Mouse (Mus musculus) liver, embryonic 14.5 days (tissue): ENCODE data around the gene Adgrl2. TPM values are rescaled to one million over a fixed set of nuclear protein-coding genes. Genes with fewer than 3 reads are reported as not detected.
A peak's percentile ranks its signal among the peaks of the same experiment; 100 is the strongest.

Experiments
- ATAC-seq: fragments of 200-750 bp; cut with Nextera tagmentation; 2 replicates; pipeline ENCODE4 v1.8.0; 2017; ENCODE audit warnings: moderate number of reproducible peaks, mild to moderate bottlenecking, moderate library complexity; ENCODE audit not compliant: insufficient read depth
- DNase-seq, 3 experiments: peaks; one replicate each; pipeline ENCODE4 v3.0.0-alpha.2; 2012 to 2013; ENCODE audit warnings: low read depth in 3 of 3, low spot score in 3 of 3
- H3K27ac ChIP-seq: fragments of 300-500 bp; sonication (generic); 2 replicates; pipeline ENCODE4 v1.5.1; 2014; ENCODE audit warnings: moderate library complexity, mild to moderate bottlenecking, control low read depth, inconsistent platforms
- H3K27me3 ChIP-seq: fragments of 300-500 bp; sonication (generic); 2 replicates; pipeline ENCODE4 v1.6.1; 2014; ENCODE audit warnings: mild to moderate bottlenecking, low read length, moderate library complexity; ENCODE audit not compliant: control insufficient read depth, insufficient read depth
- H3K36me3 ChIP-seq: fragments of 300-500 bp; sonication (generic); replicated peaks from 2 replicates; pipeline ENCODE4 v1.6.1; 2014; ENCODE audit warnings: low read depth; ENCODE audit not compliant: control insufficient read depth, insufficient read depth
- H3K4me1 ChIP-seq, 2 experiments: fragments of 200-500 bp in 1 of 2; fragments of 300-500 bp in 1 of 2; sonication (generic) in 1 of 2; replicated peaks; 2 replicates each; pipeline ENCODE4 v1.6.1; 2012 to 2014; ENCODE audit warnings: antibody characterized with exemption in 1 of 2, inconsistent platforms in 1 of 2, low read length in 1 of 2; ENCODE audit not compliant: control insufficient read depth in 2 of 2, insufficient read depth in 2 of 2
- H3K4me2 ChIP-seq: fragments of 300-500 bp; sonication (generic); 2 replicates; pipeline ENCODE4 v1.6.1; 2014; ENCODE audit warnings: low read depth, mild to moderate bottlenecking, control low read depth, moderate library complexity
- H3K4me3 ChIP-seq, 2 experiments: fragments of 200-500 bp in 1 of 2; fragments of 300-500 bp in 1 of 2; sonication (generic) in 1 of 2; 2 replicates each; pipeline ENCODE4 v1.5.1; 2012 to 2014; ENCODE audit warnings: low read depth in 2 of 2, low read length in 2 of 2, mild to moderate bottlenecking in 2 of 2, control low read depth in 1 of 2, inconsistent platforms in 1 of 2, moderate library complexity in 1 of 2; ENCODE audit not compliant: insufficient read depth in 1 of 2
- H3K9ac ChIP-seq: fragments of 300-500 bp; sonication (generic); replicated peaks from 2 replicates; pipeline ENCODE4 v1.6.1; 2014; ENCODE audit warnings: mild to moderate bottlenecking, control low read depth, moderate library complexity
- H3K9me3 ChIP-seq: fragments of 300-500 bp; sonication (generic); 2 replicates; pipeline ENCODE4 v1.6.1; 2016; ENCODE audit warnings: low read length, mixed read lengths; ENCODE audit not compliant: control insufficient read depth
- CTCF ChIP-seq: IDR thresholded peaks from 2 replicates; pipeline ENCODE4 v1.5.1; 2016; ENCODE audit warnings: antibody characterized with exemption, low read depth, control low read depth
- EP300 ChIP-seq: IDR thresholded peaks from 2 replicates; pipeline ENCODE4 v1.6.1; 2016; ENCODE audit warnings: antibody characterized with exemption, low read depth
- WGBS: fragments of 180-500 bp; shearing (Covaris S2); extraction: QIAGEN DNeasy Blood & Tissue Kit; methylation state at CpG from one replicate; pipeline ENCODE4 v1.1.7; 2014; ENCODE audit not compliant: insufficient replicate concordance; 5-methylcytosine and 5-hydroxymethylcytosine counted together
- polyA plus RNA-seq, 2 experiments: library from polyadenylated mRNA; depleted of rRNA in 1 of 2; stranded (reverse) in 1 of 2; unstranded in 1 of 2; fragments of >200 nt; fragmentation: Nextera tagmentation in 1 of 2; extraction: Ambion mirVana in 1 of 2; gene quantifications; 2 replicates each; pipeline versions ENCODE4 v1.2.1 to v1.2.3; 2012 to 2014

The Adgrl2 gene
- polyA plus RNA-seq (2012; rRNA removed), result 3.7 and 3.8 TPM in 2 replicates
- 3.2 and 4.3 TPM in 2 replicates for polyA plus RNA-seq (2014; fragmentation: Nextera tagmentation; extraction: Ambion mirVana)

DNA sequence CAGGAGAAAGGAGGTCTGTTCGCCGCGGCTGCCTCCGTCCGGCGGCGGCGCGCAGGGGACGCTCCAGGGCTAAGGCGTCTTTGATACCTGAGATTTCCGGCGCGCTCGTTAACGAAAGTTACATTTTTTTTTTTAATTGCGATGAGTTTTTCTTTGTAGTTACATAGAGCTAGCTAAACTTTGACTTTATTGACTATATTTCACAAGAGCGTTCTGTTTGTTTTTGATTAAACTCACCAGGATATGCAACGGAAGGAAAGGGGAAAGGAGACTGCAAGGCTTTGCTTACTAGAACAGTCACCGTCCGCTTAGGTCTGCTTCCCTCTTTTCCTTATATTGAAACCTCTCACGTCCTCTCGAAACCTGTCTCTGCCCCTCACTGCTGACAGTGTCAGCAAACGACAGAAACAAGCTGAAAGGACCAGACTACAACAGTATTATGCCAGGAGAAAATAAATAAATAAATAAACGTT lies at the start of gene Adgrl2:
Gene Adgrl2, minus strand, starts transcription at position 25 of the 473 bp plus-strand sequence.
- Histone ChIP-seq H3K9ac (peak within 1 kb of the TSS; percentile 24; the same call in 1 of the 2 replicates), H3K36me3 (no peaks in the 10 kb centered on the region), H3K4me1 (no peaks in the 10 kb centered on the region; a peak in 1 of 4 replicates), H3K4me3 (peak within 1 kb of the TSS; percentile 59 to 62), H3K27ac (peak within 1 kb of the TSS; percentile 31; the same call in 1 of the 2 replicates), H3K4me2 (peak within 1 kb of the TSS; percentile 69), H3K27me3 (peaks cover 54% of the 10 kb centered on the region), H3K9me3 (no peaks in the 10 kb centered on the region)
- WGBS, result under 1% methylated on average over 25 of the region's 25 CpGs
- TF ChIP-seq EP300, result no peak
- no peak for TF ChIP-seq CTCF
- ATAC-seq, result no peak
- no peak for DNase-seq

DNA sequence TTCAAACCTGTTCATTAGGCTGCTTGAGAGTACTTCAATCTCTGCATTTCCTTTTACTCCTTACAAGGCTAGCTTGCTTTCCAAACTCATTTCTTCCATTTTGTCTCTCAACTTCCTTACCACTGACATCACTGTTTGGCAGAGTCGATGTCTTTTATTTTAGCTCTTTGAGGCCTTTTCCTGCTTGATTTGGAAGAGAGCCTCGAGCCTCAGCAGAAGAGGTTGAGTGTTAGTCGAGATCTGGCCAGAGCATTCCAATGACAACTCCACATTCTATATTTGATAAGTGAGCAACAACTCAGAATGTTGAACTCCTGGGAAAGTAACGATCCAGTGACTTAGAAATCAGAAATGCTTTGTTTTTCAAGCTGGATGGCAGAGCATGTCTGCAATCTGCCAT lies 48.4 kb upstream of the Adgrl2 start:
- Histone ChIP-seq H3K4me2 (no peak overlapping the region), H3K9ac (no peak overlapping the region), H3K27me3 (no peaks in the 10 kb centered on the region), H3K9me3 (no peaks in the 10 kb centered on the region), H3K4me3 (no peak overlapping the region), H3K4me1 (no peaks in the 10 kb centered on the region), H3K27ac (no peak overlapping the region), H3K36me3 (no peaks in the 10 kb centered on the region)
- ATAC-seq (no peak), DNase-seq (no peak)
- 46% methylated on average over 4 of the region's 4 CpGs for WGBS
- no peak for TF ChIP-seq EP300

DNA sequence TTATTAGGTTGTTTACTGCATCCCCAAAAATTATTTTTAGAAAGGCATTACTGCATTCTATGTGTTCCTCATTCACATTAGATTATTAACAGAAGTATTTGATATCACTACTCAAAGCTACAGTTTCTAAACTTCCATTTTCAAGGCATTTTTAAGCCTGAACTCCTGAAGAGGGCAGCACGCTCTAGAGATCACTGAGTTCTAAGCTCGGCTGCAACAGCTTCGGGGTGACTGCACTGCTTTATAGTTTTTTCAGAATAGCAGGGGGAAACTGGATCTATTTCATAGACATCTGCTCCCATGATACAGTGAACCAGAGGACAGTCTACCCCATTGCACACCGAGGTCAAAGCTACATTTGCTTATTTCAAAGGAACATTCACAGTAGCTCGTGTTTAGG lies 29.6 kb upstream of the Adgrl2 start:
- Histone ChIP-seq H3K4me2 (no peak overlapping the region), H3K27me3 (no peaks in the 10 kb centered on the region), H3K36me3 (no peaks in the 10 kb centered on the region), H3K4me1 (no peaks in the 10 kb centered on the region), H3K9me3 (no peaks in the 10 kb centered on the region), H3K4me3 (no peak overlapping the region), H3K27ac (no peak overlapping the region), H3K9ac (no peak overlapping the region)
- ATAC-seq, result no peak
- no peak for TF ChIP-seq EP300
- no peak for TF ChIP-seq CTCF
- 60% methylated on average over 5 of the region's 5 CpGs for WGBS
- no peak for DNase-seq

DNA sequence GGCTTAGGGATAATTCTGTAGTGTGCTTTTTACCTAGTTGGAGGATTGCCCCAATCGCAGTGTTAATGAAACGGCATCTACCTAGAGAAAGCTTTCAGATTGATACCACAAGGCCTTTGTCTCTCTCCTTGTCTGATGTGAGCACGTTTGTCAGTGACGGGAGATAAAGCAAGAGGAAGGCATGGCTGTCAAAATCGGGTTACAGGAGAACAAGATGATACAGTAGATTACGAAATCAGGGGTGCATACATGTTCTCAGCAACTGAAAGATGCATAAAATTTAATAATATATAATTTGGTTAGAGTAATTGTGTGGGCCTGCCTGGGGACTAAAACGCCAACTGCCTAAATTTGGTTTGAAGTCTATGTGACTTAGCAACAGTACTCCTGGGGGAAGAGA lies 19.0 kb upstream of the Adgrl2 start:
- DNase-seq (no peak), ATAC-seq (no peak)
- 45% methylated on average over 7 of the region's 7 CpGs for WGBS
- H3K4me3 ChIP-seq, result no peak overlapping the region
- no peak overlapping the region for H3K9ac ChIP-seq
- TF ChIP-seq CTCF (no peak), EP300 (no peak)
- H3K27ac ChIP-seq, result no peak overlapping the region
- no peaks in the 10 kb centered on the region for H3K27me3 ChIP-seq
- H3K9me3 ChIP-seq, result no peaks in the 10 kb centered on the region
- no peak overlapping the region for H3K4me2 ChIP-seq
- H3K36me3 ChIP-seq, result no peaks in the 10 kb centered on the region
- no peaks in the 10 kb centered on the region for H3K4me1 ChIP-seq

DNA sequence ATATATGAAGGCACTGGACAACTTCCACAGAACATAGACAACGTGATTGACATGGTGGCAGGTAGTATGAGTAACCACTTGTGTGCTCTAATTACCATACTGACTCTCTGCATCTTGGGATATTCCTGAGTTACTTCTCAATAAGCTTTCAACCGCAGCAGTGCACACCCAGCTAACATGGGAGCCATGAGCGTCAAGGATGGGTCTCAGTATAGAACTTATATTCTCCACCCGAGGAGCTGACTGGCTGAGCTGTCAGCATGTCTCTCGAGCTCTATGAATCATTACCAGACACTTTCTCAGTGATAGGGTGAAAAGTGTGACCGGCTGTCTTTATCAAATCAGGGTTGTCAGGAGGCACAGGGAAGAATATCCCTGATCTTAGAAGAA lies 18.3 kb upstream of the Adgrl2 start:
- Histone ChIP-seq H3K36me3 (no peaks in the 10 kb centered on the region), H3K9ac (no peak overlapping the region), H3K9me3 (no peaks in the 10 kb centered on the region), H3K4me3 (no peak overlapping the region), H3K27me3 (no peaks in the 10 kb centered on the region), H3K4me2 (no peak overlapping the region), H3K4me1 (no peaks in the 10 kb centered on the region), H3K27ac (no peak overlapping the region)
- ATAC-seq (no peak), DNase-seq (no peak)
- TF ChIP-seq EP300 (no peak), CTCF (no peak)
- WGBS, result 54% methylated on average over 6 of the region's 6 CpGs
